Comparison of ENCODE assay signal across 9 mouse cellular contexts in the genomic region with DNA sequence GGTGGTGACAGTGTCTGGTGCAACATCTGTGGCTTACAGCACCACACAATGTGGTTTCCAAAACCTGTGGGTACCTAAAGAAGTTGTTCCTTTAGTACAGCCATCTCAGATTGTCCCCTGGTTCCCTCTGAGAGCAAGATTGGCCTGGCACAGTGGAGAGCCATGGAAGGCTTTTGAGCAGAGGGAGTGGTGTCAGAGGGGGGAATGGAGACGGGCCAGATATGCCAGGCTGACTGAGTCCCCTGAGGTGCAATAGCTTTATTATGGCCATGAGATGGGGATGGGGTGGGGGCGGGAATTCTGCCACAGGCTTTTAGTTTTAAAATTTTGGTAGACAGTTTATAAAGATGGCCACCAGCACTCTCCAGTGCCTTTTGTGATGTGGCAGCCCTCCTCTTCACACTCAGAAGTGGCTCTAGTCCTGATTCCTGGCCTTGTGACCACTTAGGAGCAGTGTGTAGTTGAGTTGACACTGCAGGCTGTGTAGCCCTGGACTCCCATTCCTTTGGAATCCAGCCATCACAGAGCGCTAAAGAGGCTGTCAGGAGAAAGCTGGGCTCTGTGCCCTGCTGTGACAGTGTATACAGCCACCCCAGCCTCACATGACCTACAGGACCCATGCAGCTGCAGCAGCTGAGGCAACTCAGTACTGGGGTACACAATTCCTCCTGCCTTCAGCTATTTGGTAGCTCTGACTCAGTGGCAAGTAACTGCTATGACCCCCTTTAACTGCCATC. TPM values are rescaled to one million over a fixed set of nuclear protein-coding genes. Genes with fewer than 3 reads are reported as not detected.
DNase-seq lines count a peak whose midpoint lies in the region; ATAC-seq and TF ChIP-seq lines count a peak whose summit lies in the region.
"Had no signal": no experiment of that assay in that cellular context is flagged by ENCODE, and none has a peak within 500 bp of the region (broad histone marks: within the 10 kb centered on the region; RNA-seq: fewer than 3 reads in every experiment).

No protein-coding gene starts in this region.

- H3K9me3 ChIP-seq in hindbrain, embryonic 12.5 days (replicated peaks) = no peaks in the 10 kb centered on the region
- no peaks in the 10 kb centered on the region for H3K9me3 ChIP-seq in hindbrain, embryonic 10.5 days
- no peaks in the 10 kb centered on the region for H3K9me3 ChIP-seq in heart, embryonic 11.5 days (replicated peaks; ENCODE audit: control insufficient read depth, low read length)
- H3K9me3 ChIP-seq in liver, embryonic 16.5 days (replicated peaks; ENCODE audit: control insufficient read depth, low read length) = no peaks in the 10 kb centered on the region
- no peaks in the 10 kb centered on the region for H3K9me3 ChIP-seq in kidney, embryonic 14.5 days (ENCODE audit: control insufficient read depth, low read length)

- no peaks in the 10 kb centered on the region for H3K27me3 ChIP-seq in hindbrain, embryonic 12.5 days
- no peaks in the 10 kb centered on the region for H3K27me3 ChIP-seq in hindbrain, embryonic 10.5 days (ENCODE audit: insufficient read depth, poor library complexity, severe bottlenecking)
- no peaks in the 10 kb centered on the region; the same call in 1 of the 2 replicates for H3K27me3 ChIP-seq in heart, embryonic 11.5 days (ENCODE audit: control insufficient read depth, insufficient read depth, low read length)
- no peaks in the 10 kb centered on the region for H3K27me3 ChIP-seq in liver, embryonic 16.5 days (ENCODE audit: control insufficient read depth, insufficient read depth, low read depth, low read length)
- no peaks in the 10 kb centered on the region for H3K27me3 ChIP-seq in small intestine, adult 2 months (ENCODE audit: control insufficient read depth, insufficient read depth, low read length)
- no peaks in the 10 kb centered on the region for H3K27me3 ChIP-seq in kidney, embryonic 14.5 days (ENCODE audit: control insufficient read depth, insufficient read depth, low read length)

- H3K9ac ChIP-seq in hindbrain, embryonic 12.5 days = no peak overlapping the region
- H3K9ac ChIP-seq in heart, embryonic 11.5 days (ENCODE audit: low read depth, low read length) = no peak overlapping the region
- H3K9ac ChIP-seq in liver, embryonic 16.5 days (ENCODE audit: low read depth, low read length) = no peak overlapping the region
- no peak overlapping the region for H3K9ac ChIP-seq in kidney, embryonic 14.5 days (ENCODE audit: low read depth, low read length)

- 0 out of 2 replicates have a peak, but pooled peaks have one; percentile 22 for ATAC-seq in hindbrain, embryonic 12.5 days (ENCODE audit: low FRiP score)
- peak; percentile 63; the same call in 1 of the 2 replicates for ATAC-seq in heart, embryonic 11.5 days (replicated peaks; ENCODE audit: insufficient number of reproducible peaks, low FRiP score, low TSS enrichment)
- peak; percentile 80 for ATAC-seq in liver, embryonic 16.5 days (ENCODE audit: low read depth)
- no peak for ATAC-seq in kidney, embryonic 14.5 days (ENCODE audit: low FRiP score, low TSS enrichment)

- no peak for DNase-seq in hindbrain, embryonic 10.5 days (ENCODE audit: low spot score)
- DNase-seq in adrenal gland, postnatal 36 days = peak; percentile 41 to 54
- DNase-seq in thymus, postnatal 14 days = no peak

- no peak overlapping the region for H3K4me3 ChIP-seq in hindbrain, embryonic 12.5 days
- no peak overlapping the region for H3K4me3 ChIP-seq in hindbrain, embryonic 10.5 days
- no peak overlapping the region for H3K4me3 ChIP-seq in heart, embryonic 11.5 days (ENCODE audit: low read depth, low read length)
- H3K4me3 ChIP-seq in liver, embryonic 16.5 days (ENCODE audit: low read depth, low read length) = no peak overlapping the region
- no peak overlapping the region for H3K4me3 ChIP-seq in small intestine, adult 2 months (ENCODE audit: low read depth, low read length)
- no peak overlapping the region for H3K4me3 ChIP-seq in kidney, embryonic 14.5 days (ENCODE audit: low read length)

- no peak for TF ChIP-seq POLR2A in small intestine, adult 2 months (IDR thresholded peaks at IDR 0.05; ENCODE audit: low read depth, low read length)

- no peaks in the 10 kb centered on the region for H3K36me3 ChIP-seq in hindbrain, embryonic 12.5 days
- peaks cover 14% of the 10 kb centered on the region; the same call in 1 of the 2 replicates for H3K36me3 ChIP-seq in hindbrain, embryonic 10.5 days
- no peaks in the 10 kb centered on the region for H3K36me3 ChIP-seq in heart, embryonic 11.5 days (ENCODE audit: control insufficient read depth, insufficient read depth, low read length)
- H3K36me3 ChIP-seq in liver, embryonic 16.5 days (ENCODE audit: control insufficient read depth, insufficient read depth) = no peaks in the 10 kb centered on the region
- H3K36me3 ChIP-seq in small intestine, adult 2 months (ENCODE audit: control insufficient read depth, insufficient read depth, low read length) = peaks cover 27% of the 10 kb centered on the region
- H3K36me3 ChIP-seq in kidney, embryonic 14.5 days (ENCODE audit: control insufficient read depth, insufficient read depth, low read length) = no peaks in the 10 kb centered on the region

- H3K4me1 ChIP-seq in hindbrain, embryonic 12.5 days = no peaks in the 10 kb centered on the region
- peaks cover 19% of the 10 kb centered on the region for H3K4me1 ChIP-seq in hindbrain, embryonic 10.5 days (replicated peaks)
- peaks cover 18% of the 10 kb centered on the region for H3K4me1 ChIP-seq in heart, embryonic 11.5 days (ENCODE audit: control insufficient read depth, insufficient read depth, low read length)
- H3K4me1 ChIP-seq in liver, embryonic 16.5 days (ENCODE audit: control insufficient read depth, low read depth, low read length) = peaks cover 2% of the 10 kb centered on the region
- H3K4me1 ChIP-seq in small intestine, adult 2 months (ENCODE audit: control insufficient read depth, insufficient read depth, insufficient read length, low read length) = peaks cover 37% of the 10 kb centered on the region
- peaks cover 3% of the 10 kb centered on the region; the same call in 1 of the 2 replicates for H3K4me1 ChIP-seq in kidney, embryonic 14.5 days (ENCODE audit: control insufficient read depth, insufficient read depth, low read length)

- no peak overlapping the region for H3K4me2 ChIP-seq in hindbrain, embryonic 12.5 days (replicated peaks)
- no peak overlapping the region for H3K4me2 ChIP-seq in heart, embryonic 11.5 days
- no peak overlapping the region for H3K4me2 ChIP-seq in liver, embryonic 16.5 days (ENCODE audit: low read depth, low read length)
- H3K4me2 ChIP-seq in kidney, embryonic 14.5 days (replicated peaks; ENCODE audit: low read depth, low read length) = no peak overlapping the region

- H3K27ac ChIP-seq in hindbrain, embryonic 12.5 days = no peak overlapping the region
- no peak overlapping the region for H3K27ac ChIP-seq in hindbrain, embryonic 10.5 days
- peak overlapping the region; percentile 43; the same call in 1 of the 2 replicates for H3K27ac ChIP-seq in heart, embryonic 11.5 days (ENCODE audit: low read depth, low read length)
- no peak overlapping the region for H3K27ac ChIP-seq in liver, embryonic 16.5 days (ENCODE audit: low read length)
- H3K27ac ChIP-seq in small intestine, adult 2 months (ENCODE audit: insufficient read depth, low read depth, low read length) = peak overlapping the region; percentile 50
- no peak overlapping the region for H3K27ac ChIP-seq in kidney, embryonic 14.5 days (ENCODE audit: low read depth, low read length)

- 67% methylated on average over 3 of the region's 3 CpGs for WGBS in hindbrain, embryonic 12.5 days
- 68% methylated on average over 3 of the region's 3 CpGs for WGBS in hindbrain, embryonic 10.5 days
- 63% methylated on average over 3 of the region's 3 CpGs for WGBS in heart, embryonic 11.5 days (ENCODE audit: insufficient replicate concordance)
- WGBS in liver, embryonic 16.5 days (ENCODE audit: insufficient replicate concordance) = 54% methylated on average over 3 of the region's 3 CpGs
- 65% methylated on average over 3 of the region's 3 CpGs for WGBS in small intestine, adult 2 months
- 73% methylated on average over 3 of the region's 3 CpGs for WGBS in kidney, embryonic 14.5 days

- no peak for TF ChIP-seq CTCF in small intestine, adult 2 months (IDR thresholded peaks at IDR 0.05; ENCODE audit: extremely low read depth, insufficient read length, insufficient replicate concordance, low read depth, low read length)

RNA-seq across cellular contexts. Expression of a gene that starts 20.9 kb away (rescaled TPM):
- polyA plus RNA-seq in hindbrain, embryonic 12.5 days (2016; fragmentation: Nextera tagmentation; extraction: Ambion mirVana) = 5.3 and 6.3 TPM in 2 replicates
- polyA plus RNA-seq in hindbrain, embryonic 10.5 days (2016; fragmentation: Nextera tagmentation; extraction: Ambion mirVana) = 21.2 and 31.5 TPM in 2 replicates
- total RNA-seq in adrenal gland, postnatal 36 days (2021) = 1 to 10 TPM in 1 of 2 experiments, under 1 TPM in 1; 0.16 to 1.5 TPM
- 4.2 and 7.1 TPM in 2 replicates for polyA plus RNA-seq in heart, embryonic 11.5 days (2014; fragmentation: Nextera tagmentation; extraction: Ambion mirVana)
- polyA plus RNA-seq in liver, embryonic 16.5 days (2015; fragmentation: Nextera tagmentation; extraction: Ambion mirVana) = 23.8 and 24.9 TPM in 2 replicates
- 377 and 652 TPM in 2 replicates for polyA plus RNA-seq in small intestine, adult 2 months (2012; rRNA removed)
- 2.7 and 3.0 TPM in 2 replicates for polyA plus RNA-seq in kidney, embryonic 14.5 days (2014; fragmentation: Nextera tagmentation; extraction: Ambion mirVana)
- total RNA-seq: MEL had no signal

RNA-seq across cellular contexts. Expression of a gene that starts 35.0 kb away (rescaled TPM):
- 11.6 and 12.8 TPM in 2 replicates for polyA plus RNA-seq in hindbrain, embryonic 12.5 days (2016; fragmentation: Nextera tagmentation; extraction: Ambion mirVana)
- polyA plus RNA-seq in hindbrain, embryonic 10.5 days (2016; fragmentation: Nextera tagmentation; extraction: Ambion mirVana) = 13.1 and 15.0 TPM in 2 replicates
- total RNA-seq in adrenal gland, postnatal 36 days (2021) = 100 to 1,000 TPM; 307 to 556 TPM
- polyA plus RNA-seq in heart, embryonic 11.5 days (2014; fragmentation: Nextera tagmentation; extraction: Ambion mirVana) = 8.4 and 8.7 TPM in 2 replicates
- polyA plus RNA-seq in liver, embryonic 16.5 days (2015; fragmentation: Nextera tagmentation; extraction: Ambion mirVana) = 168 and 194 TPM in 2 replicates
- polyA plus RNA-seq in small intestine, adult 2 months (2012; rRNA removed) = 159 and 234 TPM in 2 replicates
- 12.7 and 21.9 TPM in 2 replicates for polyA plus RNA-seq in kidney, embryonic 14.5 days (2014; fragmentation: Nextera tagmentation; extraction: Ambion mirVana)

RNA-seq across cellular contexts. Expression of a gene that starts 49.7 kb away (rescaled TPM):
- 103 and 105 TPM in 2 replicates for polyA plus RNA-seq in hindbrain, embryonic 12.5 days (2016; fragmentation: Nextera tagmentation; extraction: Ambion mirVana)
- 32.9 and 65.5 TPM in 2 replicates for polyA plus RNA-seq in hindbrain, embryonic 10.5 days (2016; fragmentation: Nextera tagmentation; extraction: Ambion mirVana)
- total RNA-seq in adrenal gland, postnatal 36 days (2021) = 1 to 10 TPM; 7.6 to 7.9 TPM
- 2.0 and 2.2 TPM in 2 replicates for polyA plus RNA-seq in heart, embryonic 11.5 days (2014; fragmentation: Nextera tagmentation; extraction: Ambion mirVana)
- polyA plus RNA-seq in liver, embryonic 16.5 days (2015; fragmentation: Nextera tagmentation; extraction: Ambion mirVana) = 0.07 TPM in 1 of 2 replicates, not detected in the other
- 1.1 and 1.2 TPM in 2 replicates for polyA plus RNA-seq in small intestine, adult 2 months (2012; rRNA removed)
- 1.1 and 1.2 TPM in 2 replicates for polyA plus RNA-seq in kidney, embryonic 14.5 days (2014; fragmentation: Nextera tagmentation; extraction: Ambion mirVana)
- total RNA-seq: MEL had no signal

Comparison
In these comparisons a context has a peak if more than half of its experiments do, and no peak if none do; other contexts are left out.
1. H3K27ac ChIP-seq: peak in heart, embryonic 11.5 days (single experiment) and small intestine, adult 2 months (single experiment); none in hindbrain, embryonic 12.5 days (single experiment), hindbrain, embryonic 10.5 days (single experiment), liver, embryonic 16.5 days (single experiment) and kidney, embryonic 14.5 days (single experiment).
2. DNase-seq: peak in adrenal gland, postnatal 36 days (2 of 2); none in hindbrain, embryonic 10.5 days (single experiment) and thymus, postnatal 14 days (single experiment).
3. RNA of a gene that starts 20.9 kb away (polyA plus RNA-seq): 377 to 652 TPM in small intestine, adult 2 months; 23.8 to 24.9 TPM in liver, embryonic 16.5 days, 21.2 to 31.5 TPM in hindbrain, embryonic 10.5 days, 4.2 to 7.1 TPM in heart, embryonic 11.5 days, 5.3 to 6.3 TPM in hindbrain, embryonic 12.5 days and 2.7 to 3.0 TPM in kidney, embryonic 14.5 days; every median in the first group is over 10 times any median in the second.
4. RNA of a gene that starts 49.7 kb away (polyA plus RNA-seq): 103 to 105 TPM in hindbrain, embryonic 12.5 days and 32.9 to 65.5 TPM in hindbrain, embryonic 10.5 days; 2.0 to 2.2 TPM in heart, embryonic 11.5 days, 1.1 to 1.2 TPM in small intestine, adult 2 months, 1.1 to 1.2 TPM in kidney, embryonic 14.5 days and 0.07 TPM in liver, embryonic 16.5 days; every median in the first group is over 10 times any median in the second.